Mouse (Mus musculus) forebrain, embryonic 13.5 days (tissue): Measurements from ENCODE around the gene Pi4k2a. TPM values are rescaled to one million over a fixed set of nuclear protein-coding genes. Genes with fewer than 3 reads are reported as not detected.

Experiments used
- polyA plus RNA-seq: library from polyadenylated mRNA; unstranded; fragments of >200 nt; fragmentation: Nextera tagmentation; extraction: Ambion mirVana; gene quantifications from 2 replicates; pipeline ENCODE4 v1.2.1, GENCODE M21; 2015

The Pi4k2a gene
- polyA plus RNA-seq, 1 experiment from 2014 or later = 21.7 TPM

Other genes with a start within 250 kb of the Pi4k2a start
- 10.4 and 12.4 TPM in 2 replicates for gene Frat2, start 242.3 kb upstream of the Pi4k2a start, polyA plus RNA-seq
- gene Rrp12, start 194.3 kb upstream of the Pi4k2a start, polyA plus RNA-seq = 15.8 and 18.1 TPM in 2 replicates
- 505 and 567 TPM in 2 replicates for gene Pgam1, start 178.5 kb upstream of the Pi4k2a start, polyA plus RNA-seq
- gene Exosc1, start 157.0 kb upstream of the Pi4k2a start, polyA plus RNA-seq = 83.2 and 86.5 TPM in 2 replicates
- gene Zdhhc16, start 157.0 kb upstream of the Pi4k2a start, polyA plus RNA-seq = 86.5 and 96.5 TPM in 2 replicates
- gene Mms19, start 109.3 kb upstream of the Pi4k2a start, polyA plus RNA-seq = 32.6 and 35.2 TPM in 2 replicates
- 5.7 and 5.8 TPM in 2 replicates for gene Ubtd1, start 108.7 kb upstream of the Pi4k2a start, polyA plus RNA-seq
- gene Ankrd2, start 54.5 kb upstream of the Pi4k2a start, polyA plus RNA-seq = 0.15 and 0.21 TPM in 2 replicates
- 0.79 and 1.1 TPM in 2 replicates for gene Hoga1, start 44.9 kb upstream of the Pi4k2a start, polyA plus RNA-seq
- gene 4933411K16Rik, start 38.2 kb upstream of the Pi4k2a start, polyA plus RNA-seq = not detected in 2 replicates
- gene Morn4, start 4.1 kb upstream of the Pi4k2a start, polyA plus RNA-seq = 114 and 118 TPM in 2 replicates
- 10.1 and 10.3 TPM in 2 replicates for gene Avpi1, start 38.6 kb downstream of the Pi4k2a start, polyA plus RNA-seq
- gene Marveld1, start 56.9 kb downstream of the Pi4k2a start, polyA plus RNA-seq = 1.7 and 2.0 TPM in 2 replicates
- gene Zfyve27, start 73.5 kb downstream of the Pi4k2a start, polyA plus RNA-seq = 43.5 and 45.6 TPM in 2 replicates
- 0.21 TPM in 1 of 2 replicates, not detected in the other for gene Sfrp5, start 111.8 kb downstream of the Pi4k2a start, polyA plus RNA-seq
- 12.9 and 14.9 TPM in 2 replicates for gene Golga7b, start 157.1 kb downstream of the Pi4k2a start, polyA plus RNA-seq